Mouse (Mus musculus): ENCODE data around the gene Cntnap5a. TPM values are rescaled to one million over a fixed set of nuclear protein-coding genes. Genes with fewer than 3 reads are reported as not detected.

Cntnap5a gene
- polyA plus RNA-seq, 1 experiment from 2014 or later: not detected

DNA sequence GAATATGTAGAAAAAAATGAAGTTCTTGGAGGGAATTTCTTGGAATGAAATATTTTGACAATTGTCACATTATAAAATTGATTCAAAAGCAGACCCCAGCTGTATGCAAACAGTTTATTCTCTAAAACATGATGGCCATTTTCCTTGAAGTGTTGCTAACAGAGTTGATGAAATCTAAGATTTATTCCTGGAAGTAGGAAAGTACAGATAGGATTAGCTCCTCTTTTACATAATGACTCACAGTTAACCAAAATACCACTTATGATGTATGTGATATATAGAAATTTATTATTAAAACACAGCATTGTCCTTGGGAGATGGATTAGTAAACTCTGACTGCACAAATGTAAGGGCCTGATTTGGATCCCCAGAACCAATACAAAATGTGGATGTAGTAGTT, 669.1 kb downstream of the Cntnap5a start:
- Histone ChIP-seq H3K4me3 (ENCODE audit: low read depth, low read length) (no peak overlapping the region), H3K4me2 (ENCODE audit: low read depth, severe bottlenecking) (no peak overlapping the region), H3K9ac (ENCODE audit: low read length) (no peak overlapping the region), H3K4me1 (ENCODE audit: control insufficient read depth, insufficient read depth, low read length) (no peaks in the 10 kb centered on the region), H3K27me3 (ENCODE audit: control insufficient read depth, insufficient read depth, low read length) (no peaks in the 10 kb centered on the region), H3K27ac (replicated peaks; ENCODE audit: low read depth, low read length) (no peak overlapping the region), H3K9me3 (ENCODE audit: control insufficient read depth, low read length) (no peaks in the 10 kb centered on the region), H3K36me3 (ENCODE audit: control insufficient read depth, insufficient read depth, low read length) (no peaks in the 10 kb centered on the region)
- DNase-seq (ENCODE audit: low spot score) (no peak), ATAC-seq (ENCODE audit: insufficient number of reproducible peaks, low FRiP score, low TSS enrichment, low read depth) (no peak)

DNA sequence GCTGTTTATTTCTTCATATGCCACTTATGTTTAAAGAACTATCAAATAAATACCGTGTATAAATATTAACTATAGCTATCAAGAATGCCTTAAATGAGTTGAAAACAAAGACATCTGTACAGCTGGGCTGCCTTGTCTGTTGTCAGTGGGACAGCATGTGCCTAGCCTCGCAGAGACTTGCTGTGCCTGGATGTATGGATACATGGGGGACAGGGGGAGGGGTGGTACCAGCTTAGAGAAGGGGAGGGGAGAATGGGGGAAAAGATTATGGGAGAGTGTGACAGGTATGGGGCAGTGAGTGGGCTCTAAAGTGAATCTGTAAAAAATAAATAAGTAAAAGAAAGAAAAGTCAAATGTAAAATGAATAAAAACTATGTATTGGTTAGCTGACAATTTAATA, 681.0 kb downstream of the Cntnap5a start:
- Histone ChIP-seq H3K4me2 (ENCODE audit: low read depth, severe bottlenecking) (no peak overlapping the region), H3K4me1 (ENCODE audit: control insufficient read depth, insufficient read depth, low read length) (no peaks in the 10 kb centered on the region), H3K9ac (ENCODE audit: low read length) (no peak overlapping the region), H3K9me3 (ENCODE audit: control insufficient read depth, low read length) (no peaks in the 10 kb centered on the region), H3K4me3 (ENCODE audit: low read depth, low read length) (no peak overlapping the region), H3K27ac (replicated peaks; ENCODE audit: low read depth, low read length) (no peak overlapping the region), H3K27me3 (ENCODE audit: control insufficient read depth, insufficient read depth, low read length) (no peaks in the 10 kb centered on the region), H3K36me3 (ENCODE audit: control insufficient read depth, insufficient read depth, low read length) (no peaks in the 10 kb centered on the region)
- no peak for ATAC-seq (ENCODE audit: insufficient number of reproducible peaks, low FRiP score, low TSS enrichment, low read depth)
- DNase-seq (ENCODE audit: low spot score): no peak
- 72% methylated on average over 2 of the region's 2 CpGs for WGBS

GRCm38 (mm10) chr1:116366171-116366570, 681.6 kb downstream of the Cntnap5a start:
- H3K27ac ChIP-seq (replicated peaks; ENCODE audit: low read depth, low read length): no peak overlapping the region
- H3K36me3 ChIP-seq (ENCODE audit: control insufficient read depth, insufficient read depth, low read length): no peaks in the 10 kb centered on the region
- no peak for ATAC-seq (ENCODE audit: insufficient number of reproducible peaks, low FRiP score, low TSS enrichment, low read depth)
- no peak overlapping the region for H3K9ac ChIP-seq (ENCODE audit: low read length)
- 43% methylated on average over 2 of the region's 2 CpGs for WGBS
- no peak overlapping the region for H3K4me3 ChIP-seq (ENCODE audit: low read depth, low read length)
- no peaks in the 10 kb centered on the region for H3K27me3 ChIP-seq (ENCODE audit: control insufficient read depth, insufficient read depth, low read length)
- H3K4me2 ChIP-seq (ENCODE audit: low read depth, severe bottlenecking): no peak overlapping the region
- DNase-seq (ENCODE audit: low spot score): no peak
- H3K4me1 ChIP-seq (ENCODE audit: control insufficient read depth, insufficient read depth, low read length): no peaks in the 10 kb centered on the region
- H3K9me3 ChIP-seq (ENCODE audit: control insufficient read depth, low read length): no peaks in the 10 kb centered on the region

- Histone ChIP-seq H3K4me2 (ENCODE audit: low read depth, severe bottlenecking) (no peak overlapping the region), H3K27me3 (ENCODE audit: control insufficient read depth, insufficient read depth, low read length) (no peaks in the 10 kb centered on the region), H3K36me3 (ENCODE audit: control insufficient read depth, insufficient read depth, low read length) (no peaks in the 10 kb centered on the region), H3K4me3 (ENCODE audit: low read depth, low read length) (no peak overlapping the region), H3K9ac (ENCODE audit: low read length) (no peak overlapping the region), H3K4me1 (ENCODE audit: control insufficient read depth, insufficient read depth, low read length) (no peaks in the 10 kb centered on the region), H3K9me3 (ENCODE audit: control insufficient read depth, low read length) (no peaks in the 10 kb centered on the region), H3K27ac (replicated peaks; ENCODE audit: low read depth, low read length) (no peak overlapping the region)
- ATAC-seq (ENCODE audit: insufficient number of reproducible peaks, low FRiP score, low TSS enrichment, low read depth): no peak
- no peak for DNase-seq (ENCODE audit: low spot score)
Observed at GRCm38 (mm10) chr1:116366806-116367205, 682.2 kb downstream of the Cntnap5a start.

- DNase-seq (ENCODE audit: low spot score) (no peak), ATAC-seq (ENCODE audit: insufficient number of reproducible peaks, low FRiP score, low TSS enrichment, low read depth) (no peak)
- H3K4me3 ChIP-seq (ENCODE audit: low read depth, low read length): no peak overlapping the region
- H3K4me1 ChIP-seq (ENCODE audit: control insufficient read depth, insufficient read depth, low read length): no peaks in the 10 kb centered on the region
- no peak overlapping the region for H3K9ac ChIP-seq (ENCODE audit: low read length)
- H3K9me3 ChIP-seq (ENCODE audit: control insufficient read depth, low read length): no peaks in the 10 kb centered on the region
- no peak overlapping the region for H3K27ac ChIP-seq (replicated peaks; ENCODE audit: low read depth, low read length)
- H3K36me3 ChIP-seq (ENCODE audit: control insufficient read depth, insufficient read depth, low read length): no peaks in the 10 kb centered on the region
- H3K4me2 ChIP-seq (ENCODE audit: low read depth, severe bottlenecking): no peak overlapping the region
- H3K27me3 ChIP-seq (ENCODE audit: control insufficient read depth, insufficient read depth, low read length): no peaks in the 10 kb centered on the region
- WGBS: 85% methylated on average over 7 of the region's 7 CpGs
Observed at GRCm38 (mm10) chr1:116367572-116367971, 683.0 kb downstream of the Cntnap5a start.

GRCm38 (mm10) chr1:116370817-116371216, 686.3 kb downstream of the Cntnap5a start:
- H3K27ac ChIP-seq (replicated peaks; ENCODE audit: low read depth, low read length): no peak overlapping the region
- WGBS: 97% methylated on average over 4 of the region's 4 CpGs
- no peak for ATAC-seq (ENCODE audit: insufficient number of reproducible peaks, low FRiP score, low TSS enrichment, low read depth)

DNA sequence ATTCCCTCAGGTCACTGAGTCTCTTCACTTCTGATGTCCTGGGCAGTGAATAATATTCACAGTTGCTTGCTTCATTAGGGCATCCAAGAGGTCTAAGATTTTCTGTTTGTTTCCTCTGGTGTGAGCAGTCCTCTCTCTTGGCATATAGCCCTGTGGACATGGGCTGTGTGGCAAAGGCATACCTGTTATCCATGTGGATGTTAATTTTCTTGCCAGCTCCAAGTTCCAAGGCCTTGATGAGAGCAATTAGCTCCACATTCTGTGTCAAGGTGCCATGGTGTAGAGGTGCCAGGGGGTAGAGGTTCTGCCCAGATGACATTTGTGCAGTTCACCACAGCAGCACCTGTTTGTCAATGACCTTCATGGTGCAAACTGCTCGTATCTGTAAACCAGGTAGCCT, 689.0 kb downstream of the Cntnap5a start:
- Histone ChIP-seq H3K9me3 (ENCODE audit: control insufficient read depth, low read length) (no peaks in the 10 kb centered on the region), H3K36me3 (ENCODE audit: control insufficient read depth, insufficient read depth, low read length) (no peaks in the 10 kb centered on the region), H3K9ac (ENCODE audit: low read length) (no peak overlapping the region), H3K4me1 (ENCODE audit: control insufficient read depth, insufficient read depth, low read length) (no peaks in the 10 kb centered on the region), H3K27me3 (ENCODE audit: control insufficient read depth, insufficient read depth, low read length) (no peaks in the 10 kb centered on the region), H3K27ac (replicated peaks; ENCODE audit: low read depth, low read length) (no peak overlapping the region), H3K4me2 (ENCODE audit: low read depth, severe bottlenecking) (no peak overlapping the region), H3K4me3 (ENCODE audit: low read depth, low read length) (no peak overlapping the region)
- WGBS: 78% methylated on average over 1 of the region's 1 CpGs
- no peak for ATAC-seq (ENCODE audit: insufficient number of reproducible peaks, low FRiP score, low TSS enrichment, low read depth)
- no peak for DNase-seq (ENCODE audit: low spot score)

More at GRCm38 (mm10) chr1:116370817-116371216, 686.3 kb downstream of the Cntnap5a start:
- H3K27me3 ChIP-seq (ENCODE audit: control insufficient read depth, insufficient read depth, low read length): no peaks in the 10 kb centered on the region
- H3K4me3 ChIP-seq (ENCODE audit: low read depth, low read length): no peak overlapping the region
- H3K4me1 ChIP-seq (ENCODE audit: control insufficient read depth, insufficient read depth, low read length): no peaks in the 10 kb centered on the region
- H3K36me3 ChIP-seq (ENCODE audit: control insufficient read depth, insufficient read depth, low read length): no peaks in the 10 kb centered on the region
- H3K9me3 ChIP-seq (ENCODE audit: control insufficient read depth, low read length): no peaks in the 10 kb centered on the region
- no peak overlapping the region for H3K9ac ChIP-seq (ENCODE audit: low read length)
- no peak for DNase-seq (ENCODE audit: low spot score)
- no peak overlapping the region for H3K4me2 ChIP-seq (ENCODE audit: low read depth, severe bottlenecking)

- no peak overlapping the region for H3K4me2 ChIP-seq (ENCODE audit: low read depth, severe bottlenecking)
- H3K36me3 ChIP-seq (ENCODE audit: control insufficient read depth, insufficient read depth, low read length): no peaks in the 10 kb centered on the region
- H3K4me1 ChIP-seq (ENCODE audit: control insufficient read depth, insufficient read depth, low read length): no peaks in the 10 kb centered on the region
- no peaks in the 10 kb centered on the region for H3K27me3 ChIP-seq (ENCODE audit: control insufficient read depth, insufficient read depth, low read length)
- no peak overlapping the region for H3K9ac ChIP-seq (ENCODE audit: low read length)
- DNase-seq (ENCODE audit: low spot score) (no peak), ATAC-seq (ENCODE audit: insufficient number of reproducible peaks, low FRiP score, low TSS enrichment, low read depth) (no peak)
- no peak overlapping the region for H3K27ac ChIP-seq (replicated peaks; ENCODE audit: low read depth, low read length)
- H3K9me3 ChIP-seq (ENCODE audit: control insufficient read depth, low read length): no peaks in the 10 kb centered on the region
- H3K4me3 ChIP-seq (ENCODE audit: low read depth, low read length): no peak overlapping the region
Observed at GRCm38 (mm10) chr1:116392390-116392789, 707.8 kb downstream of the Cntnap5a start.

DNA sequence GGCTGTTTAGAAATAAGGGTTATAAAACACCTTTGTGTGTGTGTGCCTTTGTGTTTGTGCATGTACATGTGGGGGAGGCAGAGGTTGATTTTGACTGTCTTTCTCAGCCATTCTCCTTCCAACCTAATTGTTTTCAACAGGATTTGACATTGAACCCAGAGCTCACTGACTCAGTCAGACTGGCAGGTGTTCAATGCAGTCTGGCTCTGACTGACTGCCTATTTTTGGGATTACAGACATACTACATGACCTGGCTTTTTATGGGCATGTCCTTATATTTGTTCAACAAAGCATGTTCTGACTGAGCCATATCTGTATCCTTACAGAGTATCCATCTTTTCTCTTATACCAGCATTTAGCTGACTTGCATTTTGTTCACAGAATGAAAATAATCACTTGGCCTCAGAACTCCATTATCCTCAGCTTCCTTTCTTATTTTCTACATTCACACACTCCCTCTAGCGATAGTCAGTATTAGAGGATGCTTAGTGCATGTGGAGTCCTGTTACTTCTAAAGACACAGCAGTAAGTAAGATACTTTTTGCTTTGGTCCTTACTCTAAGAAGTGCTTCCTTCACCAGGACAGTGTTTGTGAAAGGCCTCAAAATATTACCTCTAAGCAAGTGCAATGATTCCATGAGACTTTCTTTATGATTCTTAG, 717.6 kb downstream of the Cntnap5a start:
- Histone ChIP-seq H3K27ac (replicated peaks; ENCODE audit: low read depth, low read length) (no peak overlapping the region), H3K4me3 (ENCODE audit: low read depth, low read length) (no peak overlapping the region), H3K9me3 (ENCODE audit: control insufficient read depth, low read length) (no peaks in the 10 kb centered on the region), H3K27me3 (ENCODE audit: control insufficient read depth, insufficient read depth, low read length) (no peaks in the 10 kb centered on the region), H3K4me2 (ENCODE audit: low read depth, severe bottlenecking) (no peak overlapping the region), H3K36me3 (ENCODE audit: control insufficient read depth, insufficient read depth, low read length) (no peaks in the 10 kb centered on the region), H3K9ac (ENCODE audit: low read length) (no peak overlapping the region), H3K4me1 (ENCODE audit: control insufficient read depth, insufficient read depth, low read length) (no peaks in the 10 kb centered on the region)
- 81% methylated on average over 1 of the region's 1 CpGs for WGBS
- ATAC-seq (ENCODE audit: insufficient number of reproducible peaks, low FRiP score, low TSS enrichment, low read depth): no peak
- DNase-seq (ENCODE audit: low spot score): no peak

Measured in limb, embryonic 11.5 days (tissue).